Comparison of ENCODE assay signal across 8 mouse cellular contexts in genomic region chr17:48432158-48432980, GRCm38 (mm10). TPM values are rescaled to one million over a fixed set of nuclear protein-coding genes. Genes with fewer than 3 reads are reported as not detected.
A peak's percentile ranks its signal among the peaks of the same experiment; 100 is the strongest.
DNase-seq lines count a peak whose midpoint lies in the region; ATAC-seq and TF ChIP-seq lines count a peak whose summit lies in the region.
"Had no signal": no experiment of that assay in that cellular context is flagged by ENCODE, and none has a peak within 500 bp of the region (broad histone marks: within the 10 kb centered on the region; RNA-seq: fewer than 3 reads in every experiment).

TSS of gene Apobec2 (minus strand) at chr17:48432930.

- H3K4me2 ChIP-seq in heart, embryonic 13.5 days: peak within 1 kb of the TSS; percentile 76
- peak within 1 kb of the TSS; percentile 47 for H3K4me2 ChIP-seq in liver, embryonic 11.5 days

- no peaks in the 10 kb centered on the region for H3K9me3 ChIP-seq in heart, embryonic 13.5 days
- H3K9me3 ChIP-seq in liver, embryonic 11.5 days (ENCODE audit: control insufficient read depth, low read length): no peaks in the 10 kb centered on the region

- ATAC-seq in heart, embryonic 13.5 days (ENCODE audit: extremely low read depth, insufficient number of reproducible peaks, low FRiP score, low TSS enrichment): peak; percentile 35
- peak; percentile 61 for ATAC-seq in liver, embryonic 11.5 days (replicated peaks; ENCODE audit: low FRiP score)
- ATAC-seq in megakaryocyte, adult 5-6 weeks (ENCODE audit: poor library complexity, severe bottlenecking): no peak

- no peaks in the 10 kb centered on the region for H3K36me3 ChIP-seq in testis, adult 2 months (ENCODE audit: control insufficient read depth, insufficient read depth, low read length)
- H3K36me3 ChIP-seq in heart, embryonic 13.5 days: peaks cover 6% of the 10 kb centered on the region
- H3K36me3 ChIP-seq in liver, embryonic 11.5 days (ENCODE audit: control insufficient read depth, insufficient read depth, low read length): no peaks in the 10 kb centered on the region

- no peak within 1 kb of the TSS for H3K27ac ChIP-seq in testis, adult 2 months (ENCODE audit: control insufficient read depth, insufficient read depth, low read depth, low read length)
- peak within 1 kb of the TSS; percentile 98 for H3K27ac ChIP-seq in heart, embryonic 13.5 days (replicated peaks)
- H3K27ac ChIP-seq in liver, embryonic 11.5 days (ENCODE audit: low read depth, low read length): no peak within 1 kb of the TSS; the same call in 1 of the 2 replicates

- TF ChIP-seq POLR2A in testis, adult 2 months (IDR thresholded peaks at IDR 0.05; ENCODE audit: control insufficient read depth, low read depth, low read length): no peak

- 17% methylated on average over 16 of the region's 16 CpGs for WGBS in heart, embryonic 13.5 days
- WGBS in liver, embryonic 11.5 days: 37% methylated on average over 16 of the region's 16 CpGs

- H3K4me3 ChIP-seq in testis, adult 2 months (ENCODE audit: control insufficient read depth, low read depth, low read length): peak within 1 kb of the TSS; percentile 60
- peak within 1 kb of the TSS; percentile 65 for H3K4me3 ChIP-seq in heart, embryonic 13.5 days
- H3K4me3 ChIP-seq in liver, embryonic 11.5 days (ENCODE audit: low read depth, low read length): no peak within 1 kb of the TSS

- peak within 1 kb of the TSS; percentile 89 for H3K9ac ChIP-seq in heart, embryonic 13.5 days
- 0 out of 2 replicates have a peak within 1 kb of the TSS, but pooled peaks have one; percentile 11 for H3K9ac ChIP-seq in liver, embryonic 11.5 days (ENCODE audit: low read depth, low read length)

- DNase-seq in testis, postnatal 14 days (ENCODE audit: low spot score): no peak
- no peak for DNase-seq in liver, embryonic 11.5 days (ENCODE audit: low spot score)
- no peak for DNase-seq in thymus, postnatal 14 days
- no peak for DNase-seq in adrenal gland, postnatal 25 days

- no peaks in the 10 kb centered on the region for H3K27me3 ChIP-seq in testis, adult 2 months (ENCODE audit: control insufficient read depth, insufficient read depth, low read length)
- no peaks in the 10 kb centered on the region for H3K27me3 ChIP-seq in heart, embryonic 13.5 days (replicated peaks)
- H3K27me3 ChIP-seq in liver, embryonic 11.5 days (replicated peaks; ENCODE audit: control insufficient read depth, insufficient read depth, low read length): no peaks in the 10 kb centered on the region

- H3K4me1 ChIP-seq in testis, adult 2 months (ENCODE audit: control insufficient read depth, insufficient read depth, low read length): peaks cover 10% of the 10 kb centered on the region
- H3K4me1 ChIP-seq in heart, embryonic 13.5 days: peaks cover 96% of the 10 kb centered on the region
- H3K4me1 ChIP-seq in liver, embryonic 11.5 days (replicated peaks; ENCODE audit: control insufficient read depth, insufficient read depth, low read length): peaks cover 29% of the 10 kb centered on the region

- no peak for TF ChIP-seq CTCF in testis, adult 2 months (IDR thresholded peaks at IDR 0.05; ENCODE audit: control insufficient read depth, insufficient read depth, insufficient replicate concordance, low read depth, low read length)

RNA-seq across cellular contexts. Expression of gene Apobec2, which starts in this region (rescaled TPM):
- polyA plus RNA-seq in testis, adult 2 months (2012; rRNA removed): 0.41 and 0.76 TPM in 2 replicates
- polyA plus RNA-seq in heart, embryonic 13.5 days (2015; fragmentation: Nextera tagmentation; extraction: Ambion mirVana): 182 and 204 TPM in 2 replicates
- 2.5 and 3.0 TPM in 2 replicates for polyA plus RNA-seq in liver, embryonic 11.5 days (2014; fragmentation: Nextera tagmentation; extraction: Ambion mirVana)
- 1.3 and 1.5 TPM in 2 replicates for total RNA-seq in adrenal gland, postnatal 25 days (2021)
- 0.45 TPM in 1 of 2 replicates, not detected in the other for total RNA-seq in megakaryocyte, adult 5-6 weeks (2015)
- 0.20 TPM in 1 of 2 replicates, not detected in the other for total RNA-seq in megakaryocyte, adult 5-6 weeks (2017)
- total RNA-seq: hematopoietic stem cell, adult 5-6 weeks had no signal

Comparison
In these comparisons a context has a peak if more than half of its experiments do, and no peak if none do; other contexts are left out.
1. RNA of gene Apobec2 (polyA plus RNA-seq): 182 to 204 TPM in heart, embryonic 13.5 days; 2.5 to 3.0 TPM in liver, embryonic 11.5 days and 0.41 to 0.76 TPM in testis, adult 2 months; every median in the first group is over 10 times any median in the second.